Mouse (Mus musculus): ENCODE measurements around the gene Tbrg4. TPM values are rescaled to one million over a fixed set of nuclear protein-coding genes. Genes with fewer than 3 reads are reported as not detected.
A peak's percentile ranks its signal among the peaks of the same experiment; 100 is the strongest.

Tbrg4 gene
- total RNA-seq, 1 experiment from 2014 or later: 85.1 TPM

GRCm38 (mm10) chr11:6623704-6624103, 2.2 kb downstream of the Tbrg4 start:
- DNase-seq: no peak

GRCm38 (mm10) chr11:6615250-6616205, 10.3 kb downstream of the Tbrg4 start:
- no peak for DNase-seq

- DNase-seq: peak; percentile 63
These were observed 20.1 kb downstream of the Tbrg4 start, which contains the start of gene Nacad for GRCm38 (mm10) chr11:6605491-6606399. Gene Nacad (minus strand): TSS chr11:6606053.

GRCm38 (mm10) chr11:6605021-6605481, 20.8 kb downstream of the Tbrg4 start:
- no peak for DNase-seq

- DNase-seq: no peak
These were observed 21.3 kb downstream of the Tbrg4 start for GRCm38 (mm10) chr11:6604604-6604936.

GRCm38 (mm10) chr11:6603887-6604603, 21.8 kb downstream of the Tbrg4 start:
- peak; percentile 67 for DNase-seq

GRCm38 (mm10) chr11:6603224-6603623, 22.6 kb downstream of the Tbrg4 start:
- DNase-seq: no peak

GRCm38 (mm10) chr11:6602662-6603061, 23.2 kb downstream of the Tbrg4 start:
- no peak for DNase-seq

- DNase-seq: no peak
These were observed 24.0 kb downstream of the Tbrg4 start for GRCm38 (mm10) chr11:6601649-6602480.

- no peak for DNase-seq
These were observed 25.5 kb downstream of the Tbrg4 start for GRCm38 (mm10) chr11:6600284-6600944.

- no peak for DNase-seq
These were observed 26.0 kb downstream of the Tbrg4 start for GRCm38 (mm10) chr11:6599831-6600230.

GRCm38 (mm10) chr11:6599011-6599681, 26.7 kb downstream of the Tbrg4 start:
- DNase-seq: no peak

- DNase-seq: no peak
These were observed 27.5 kb downstream of the Tbrg4 start for GRCm38 (mm10) chr11:6598191-6598889.

GRCm38 (mm10) chr11:6597523-6597922, 28.3 kb downstream of the Tbrg4 start:
- no peak for DNase-seq

GRCm38 (mm10) chr11:6596616-6597015, 29.3 kb downstream of the Tbrg4 start:
- DNase-seq: no peak

GRCm38 (mm10) chr11:6596205-6596604, 29.7 kb downstream of the Tbrg4 start:
- no peak for DNase-seq

- DNase-seq: no peak
These were observed 30.5 kb downstream of the Tbrg4 start for GRCm38 (mm10) chr11:6595339-6595738.

GRCm38 (mm10) chr11:6594845-6595244, 31.0 kb downstream of the Tbrg4 start:
- no peak for DNase-seq

- DNase-seq: no peak
These were observed 32.5 kb downstream of the Tbrg4 start for GRCm38 (mm10) chr11:6593406-6593805.

All from adrenal gland, postnatal 14 days (tissue).